Mouse (Mus musculus): ENCODE data around the gene Rnf25.

Rnf25 gene

GRCm38 (mm10) chr1:74601267-74601962 lies at the start of gene Rnf25, which contains the start of gene Stk36:
Gene Rnf25, minus strand, starts transcription at chr1:74601397.
Gene Stk36, plus strand, starts transcription at chr1:74601445.
- peak; percentile 64 for DNase-seq (ENCODE audit: low read depth)

DNA sequence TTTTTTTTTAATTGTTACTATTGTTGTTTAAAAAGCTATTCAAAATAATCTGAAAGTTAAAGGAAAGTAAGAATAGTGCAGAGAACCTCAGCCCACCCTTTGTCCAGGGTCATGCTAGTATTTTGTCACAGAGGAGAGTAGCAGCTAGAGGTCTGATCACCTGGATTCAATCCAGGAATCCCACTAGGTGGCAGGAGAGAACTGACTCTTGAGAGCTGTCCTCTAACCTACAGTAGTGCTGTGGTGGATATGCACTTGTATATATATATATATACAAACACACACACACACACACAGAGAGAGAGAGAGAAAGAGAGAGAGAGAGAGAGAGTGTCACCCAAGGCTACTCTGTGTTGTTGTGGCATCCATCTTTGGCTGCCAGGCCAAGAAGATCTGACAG lies 42.7 kb upstream of the Rnf25 start:
- no peak for DNase-seq (ENCODE audit: low read depth)

DNA sequence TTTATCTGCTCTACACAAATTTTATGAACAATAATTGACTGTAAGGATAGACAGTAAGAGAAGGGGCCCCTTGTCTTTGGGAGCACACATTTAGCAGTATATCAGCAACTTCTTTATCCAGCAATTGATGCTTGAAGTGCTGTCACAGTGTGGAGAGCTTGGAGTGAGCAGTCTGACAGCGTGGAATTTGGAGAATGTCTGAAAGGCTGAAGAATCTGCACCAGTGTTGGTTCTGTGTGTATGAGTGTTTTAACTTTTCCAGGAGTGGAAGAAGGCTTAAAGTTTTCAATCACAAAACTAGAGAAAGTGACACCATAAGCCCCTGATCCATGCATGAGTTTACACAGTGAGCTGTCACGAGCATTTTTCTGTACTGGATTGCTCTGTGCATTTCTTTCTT lies 42.3 kb upstream of the Rnf25 start:
- DNase-seq (ENCODE audit: low read depth) = no peak

DNA sequence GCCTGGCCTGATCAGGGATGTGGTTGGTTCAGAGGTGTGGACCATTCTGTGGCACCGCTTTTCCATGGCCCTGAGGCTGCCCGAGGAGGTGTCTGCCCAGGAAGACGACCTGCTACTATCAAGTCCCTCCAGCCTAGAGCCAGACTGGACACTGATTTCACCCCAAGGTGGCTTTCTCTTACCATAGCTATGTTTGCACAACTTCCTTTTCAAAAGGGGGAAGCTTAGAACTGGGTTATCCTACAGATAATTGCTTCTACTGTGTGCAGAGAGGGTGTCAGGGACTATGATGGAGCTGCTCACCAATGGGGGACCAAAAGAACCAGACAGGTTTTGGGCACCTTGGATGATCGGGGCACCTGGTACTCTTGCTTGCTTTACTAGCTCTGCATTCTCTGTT lies 31.5 kb upstream of the Rnf25 start:
- no peak for DNase-seq (ENCODE audit: low read depth)

DNA sequence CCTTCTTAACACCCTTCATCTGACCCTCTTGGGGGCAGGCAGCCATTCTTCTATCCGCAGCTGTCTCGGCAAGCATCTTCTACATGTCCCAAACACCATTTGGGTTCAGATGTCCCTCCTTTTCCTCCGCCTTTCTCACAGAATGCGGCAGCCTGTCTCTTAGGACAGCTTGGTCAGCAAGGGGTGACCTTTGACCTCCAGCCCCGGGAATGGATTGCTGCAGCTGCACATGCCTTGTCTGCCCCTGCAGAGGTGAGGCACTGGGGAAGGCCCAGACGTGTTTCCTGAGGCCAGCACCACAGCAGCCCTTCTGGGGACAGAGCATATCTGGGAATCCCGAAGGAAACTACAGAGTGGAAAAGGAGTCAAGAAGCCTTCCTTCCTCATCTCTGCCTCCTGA lies 26.8 kb upstream of the Rnf25 start:
- DNase-seq (ENCODE audit: low read depth) = no peak

DNA sequence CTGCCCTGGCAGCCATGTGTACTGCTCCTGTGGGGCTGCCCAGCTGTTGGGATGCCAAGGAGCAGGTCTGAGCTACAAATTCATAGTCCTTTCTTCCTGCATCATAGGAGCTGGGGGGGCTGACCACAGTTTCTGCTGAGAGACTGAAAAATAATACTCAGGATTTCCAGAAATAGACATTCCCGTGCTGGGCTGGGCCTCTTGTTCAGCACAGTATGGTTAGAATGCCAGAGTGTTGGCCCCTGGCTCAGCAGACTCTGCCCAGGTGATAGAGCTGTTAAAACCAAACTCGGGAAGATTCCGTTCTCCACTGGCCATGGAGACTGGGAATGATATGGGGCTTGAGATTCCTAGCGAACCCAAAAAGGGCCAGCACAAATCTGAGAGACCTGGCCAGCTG lies 24.9 kb upstream of the Rnf25 start:
- no peak for DNase-seq (ENCODE audit: low read depth)

DNA sequence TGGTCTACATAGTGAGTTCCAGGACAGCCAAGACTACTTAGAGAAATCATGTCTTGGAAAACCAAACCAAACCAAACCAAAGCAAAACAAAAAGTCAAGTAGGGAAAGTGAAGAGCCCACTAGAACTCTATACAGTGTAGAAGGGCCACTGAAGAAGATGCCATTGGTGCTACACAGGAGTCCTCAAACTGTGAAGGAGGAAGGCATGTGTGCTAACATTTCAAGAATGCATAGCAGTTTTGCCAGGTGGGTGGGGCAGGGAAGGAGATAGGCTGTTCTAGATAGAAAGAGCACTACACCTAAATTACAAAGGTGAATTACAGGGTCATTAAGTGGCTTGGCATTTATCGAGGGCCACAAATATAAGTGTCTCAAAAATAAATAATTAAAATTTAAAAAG lies 23.0 kb upstream of the Rnf25 start:
- DNase-seq (ENCODE audit: low read depth) = no peak

DNA sequence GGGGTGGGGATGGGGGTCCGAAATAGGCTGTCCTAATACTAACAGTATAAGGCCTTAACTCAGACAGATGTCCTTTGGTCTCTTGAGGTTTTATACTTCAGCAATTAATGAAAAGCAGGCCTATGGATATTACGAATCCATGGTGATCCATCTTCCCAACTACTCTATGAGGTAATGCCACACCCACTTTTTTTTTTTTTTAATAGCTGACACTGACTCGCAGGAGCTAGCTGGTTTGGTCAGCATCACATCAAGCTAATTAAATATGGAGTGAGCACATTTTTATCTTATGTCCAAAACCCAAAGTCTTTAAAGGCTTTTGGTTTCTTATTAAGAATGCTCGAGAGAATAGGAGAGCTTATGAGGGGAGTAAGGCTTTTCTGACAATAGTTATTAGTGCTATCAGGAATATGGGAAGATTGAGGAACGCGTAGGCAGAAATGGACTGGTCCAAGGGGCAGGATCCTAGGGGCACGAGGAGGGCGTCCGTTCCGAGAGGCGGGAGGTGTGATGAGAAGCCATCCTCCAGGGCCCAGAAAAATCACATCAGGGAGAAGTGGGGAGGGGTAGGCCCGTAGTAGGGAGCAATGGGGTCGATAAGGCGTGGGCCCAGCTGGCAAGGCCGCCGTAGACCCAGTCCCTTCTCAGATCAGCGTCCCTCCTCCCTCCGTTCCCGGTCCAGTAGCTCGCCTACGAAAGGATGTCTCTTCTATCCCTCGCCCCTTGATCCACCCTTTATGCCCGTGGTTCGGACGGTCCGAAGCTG lies 513 bp downstream of the Rnf25 start:
- DNase-seq (ENCODE audit: low read depth) = no peak

GRCm38 (mm10) chr1:74594434-74594833 lies 6.8 kb downstream of the Rnf25 start:
- no peak for DNase-seq (ENCODE audit: low read depth)

- DNase-seq (ENCODE audit: low read depth) = peak; percentile 99
Measured at GRCm38 (mm10) chr1:74587773-74588445, 13.3 kb downstream of the Rnf25 start, which contains the start of the genes Zfp142 and Bcs1l. Gene Zfp142, minus strand, starts transcription at chr1:74588246. Gene Bcs1l, plus strand, starts transcription at chr1:74588289.

DNA sequence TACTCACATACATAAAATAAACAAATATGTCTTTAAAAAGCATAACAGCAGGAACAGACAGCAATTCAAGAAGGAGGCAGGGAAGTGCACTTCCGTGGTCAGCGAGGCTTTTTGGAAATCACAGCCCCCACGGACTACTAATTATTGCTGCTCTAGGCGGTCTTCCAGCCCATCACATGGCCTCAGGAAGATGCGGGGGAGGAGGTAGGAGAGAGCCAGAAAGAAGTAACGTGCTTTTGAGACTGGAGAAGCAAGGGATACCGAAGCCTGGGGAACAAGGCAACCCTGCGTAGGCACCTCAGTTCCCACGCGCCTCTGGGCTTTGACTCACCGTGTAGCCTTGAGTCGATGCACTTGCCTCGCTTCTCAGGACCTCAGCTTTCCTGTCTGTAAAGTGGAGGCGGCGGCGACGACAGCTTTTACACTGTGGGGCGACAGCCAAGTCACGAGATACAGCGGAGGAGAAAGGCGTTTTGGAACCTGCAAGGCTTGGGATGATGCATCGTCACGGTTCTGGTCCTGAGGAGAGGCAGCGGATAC lies 13.9 kb downstream of the Rnf25 start:
- DNase-seq (ENCODE audit: low read depth) = peak; percentile 58

- DNase-seq (ENCODE audit: low read depth) = no peak
Measured at GRCm38 (mm10) chr1:74584616-74585398, 16.4 kb downstream of the Rnf25 start.

DNA sequence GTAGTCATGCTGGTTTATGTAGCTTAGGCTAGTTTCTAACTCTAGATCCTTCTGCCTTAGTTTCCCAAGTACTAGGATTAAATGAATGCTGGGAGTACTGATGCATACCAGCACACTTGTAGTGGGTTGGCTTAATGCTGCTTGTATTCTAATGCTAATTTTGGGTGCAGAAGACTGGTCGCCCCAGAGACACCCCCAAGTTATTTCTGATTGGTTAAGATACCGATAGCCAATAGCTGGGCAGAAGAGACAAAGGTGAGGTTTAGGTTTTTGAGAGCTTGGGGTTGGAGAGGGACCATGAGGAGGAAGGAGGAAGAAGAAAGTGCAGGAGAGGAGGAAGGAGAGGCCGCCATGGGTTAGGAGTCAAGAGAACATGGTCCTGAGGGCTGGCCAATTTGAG lies 18.6 kb downstream of the Rnf25 start:
- DNase-seq (ENCODE audit: low read depth) = no peak

GRCm38 (mm10) chr1:74569739-74570719 lies 31.2 kb downstream of the Rnf25 start:
- DNase-seq (ENCODE audit: low read depth) = no peak

GRCm38 (mm10) chr1:74565834-74566233 lies 35.4 kb downstream of the Rnf25 start:
- DNase-seq (ENCODE audit: low read depth) = no peak

DNA sequence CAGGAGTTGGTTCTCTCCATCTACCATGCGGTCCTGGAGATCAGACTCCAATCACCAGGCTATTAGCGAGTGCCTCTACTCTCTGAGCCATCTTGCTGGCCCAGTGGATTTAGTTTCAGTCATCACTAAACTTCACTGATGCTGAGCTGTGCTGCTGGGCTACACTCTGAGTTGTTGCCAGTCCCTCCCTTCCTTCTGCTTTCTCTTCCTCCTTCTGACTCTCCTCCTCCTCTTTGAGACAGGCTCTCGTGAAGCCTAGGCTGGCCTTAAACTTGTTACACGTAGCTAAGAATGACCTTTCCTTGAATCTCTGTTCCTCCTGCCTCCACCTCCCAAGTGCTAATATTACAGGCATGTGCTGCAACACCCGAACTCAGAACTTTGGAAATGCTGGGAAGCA lies 42.1 kb downstream of the Rnf25 start:
- no peak for DNase-seq (ENCODE audit: low read depth)

- no peak for DNase-seq (ENCODE audit: low read depth)
Measured at GRCm38 (mm10) chr1:74544184-74544583, 57.0 kb downstream of the Rnf25 start, which contains the start of gene Usp37. Gene Usp37, minus strand, starts transcription at chr1:74544284.

All from fibroblast of lung, adult 2 months (primary cell).